Mouse (Mus musculus) layer of hippocampus, adult 11-12 months (tissue): Measurements from ENCODE around the gene Zdhhc19.

Experiments
- DNase-seq: peaks from one replicate; pipeline ENCODE4 v3.0.0; 2022; ENCODE audit warnings: low spot score

Zdhhc19 gene

GRCm38 (mm10) chr16:32551346-32551747, 55.3 kb downstream of the Zdhhc19 start:
- DNase-seq, result no peak

DNA sequence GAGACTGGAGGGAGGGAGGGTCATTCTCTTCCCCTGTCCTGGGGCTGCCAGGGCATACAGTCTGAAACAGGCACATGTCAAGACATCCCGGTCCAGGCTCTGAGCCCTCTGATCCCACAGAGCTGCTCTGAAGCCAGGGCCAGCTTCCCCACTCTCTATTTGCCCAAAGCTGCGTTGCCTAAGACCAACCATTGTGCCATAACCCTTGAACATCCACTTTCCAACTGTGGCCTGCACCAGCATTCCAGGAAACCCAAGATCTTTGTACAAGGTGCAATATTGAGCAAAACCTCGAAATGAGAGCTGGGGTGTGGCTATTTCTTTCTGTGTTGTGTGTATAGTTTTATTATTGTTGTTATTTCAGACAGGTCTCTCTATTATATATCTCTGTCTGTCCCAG, 59.5 kb downstream of the Zdhhc19 start:
- DNase-seq, result no peak

GRCm38 (mm10) chr16:32559493-32559892, 63.4 kb downstream of the Zdhhc19 start:
- DNase-seq, result no peak

GRCm38 (mm10) chr16:32563056-32563793, 67.2 kb downstream of the Zdhhc19 start:
- no peak for DNase-seq

DNA sequence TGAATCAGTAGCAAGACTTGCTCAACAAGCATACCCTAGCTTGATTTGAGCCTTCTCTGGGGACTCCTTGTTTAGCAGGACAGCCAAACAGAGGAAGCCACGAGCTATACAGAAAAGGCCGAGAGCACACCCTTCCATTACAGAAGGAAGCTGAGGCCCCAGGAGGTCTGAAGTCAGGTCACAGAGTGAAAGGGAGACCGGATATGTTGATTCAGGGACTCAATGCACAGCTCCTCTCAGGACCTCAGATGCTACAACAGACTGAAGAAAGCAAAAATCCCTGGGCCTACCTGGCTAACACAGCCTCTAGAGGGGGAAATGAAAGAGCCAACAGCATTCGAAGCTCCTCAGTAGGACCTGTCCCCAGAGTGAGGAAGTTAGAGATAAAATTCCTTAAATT, 71.2 kb downstream of the Zdhhc19 start:
- no peak for DNase-seq

DNA sequence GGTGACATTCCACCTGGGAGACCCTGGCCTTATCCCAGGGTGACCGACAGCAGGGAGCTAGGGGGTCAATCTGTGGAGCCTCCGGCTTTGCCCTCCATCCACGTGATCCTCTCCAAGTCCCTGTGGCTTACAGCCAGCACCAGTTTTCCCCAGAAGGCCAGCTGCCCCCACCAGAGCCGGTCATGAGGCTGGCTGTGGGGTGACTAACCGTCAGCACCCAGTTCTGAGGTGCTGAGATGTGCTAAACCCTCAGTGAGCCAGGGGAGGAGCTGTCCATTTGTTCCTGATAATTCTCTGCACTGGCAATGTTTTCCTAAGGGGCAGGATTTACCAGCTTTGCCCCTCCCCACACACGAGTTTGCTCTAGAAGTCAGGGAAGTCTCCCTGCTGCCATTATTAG, 72.3 kb downstream of the Zdhhc19 start:
- DNase-seq, result no peak

DNA sequence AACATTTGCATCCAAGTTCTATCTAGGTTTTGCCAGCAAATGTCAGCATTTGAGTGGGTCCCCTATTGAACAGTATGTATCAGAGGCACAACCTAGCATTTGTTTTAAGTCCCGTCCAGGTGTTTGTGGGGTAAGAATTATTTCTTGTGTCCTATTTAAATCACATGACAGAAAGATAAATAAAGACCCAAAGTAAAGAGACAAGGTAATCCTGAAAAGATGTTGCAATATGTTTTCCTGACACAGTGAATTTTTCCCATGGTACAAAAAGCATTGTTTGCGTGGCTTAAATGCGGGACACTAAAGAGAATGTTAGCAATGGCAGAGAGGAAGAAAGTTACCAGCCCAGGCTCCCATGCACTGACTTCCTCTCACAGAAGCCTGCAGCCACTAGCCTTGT, 74.0 kb downstream of the Zdhhc19 start:
- no peak for DNase-seq

- no peak for DNase-seq
Measured at GRCm38 (mm10) chr16:32572528-32572927, 76.5 kb downstream of the Zdhhc19 start.

GRCm38 (mm10) chr16:32586482-32586881, 90.4 kb downstream of the Zdhhc19 start:
- DNase-seq, result no peak

DNA sequence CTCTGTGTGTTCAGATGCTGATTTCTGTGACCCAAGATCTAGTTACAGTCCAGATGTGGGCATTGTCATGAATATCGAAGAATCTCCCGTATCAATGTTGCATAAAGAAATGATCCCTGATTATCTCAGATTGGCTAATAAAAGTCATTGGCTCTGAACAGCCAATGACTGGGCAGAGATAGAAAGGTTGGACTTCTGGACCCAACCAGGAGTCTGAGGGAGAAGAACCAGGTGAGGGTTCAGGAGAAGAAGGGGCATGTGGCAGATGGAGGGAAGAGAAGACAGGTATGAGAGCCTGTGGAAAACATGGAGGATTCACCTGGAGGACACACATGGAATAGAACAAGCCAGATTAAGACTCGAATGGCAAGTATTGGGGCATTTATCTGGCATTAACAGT, 92.5 kb downstream of the Zdhhc19 start:
- no peak for DNase-seq

DNA sequence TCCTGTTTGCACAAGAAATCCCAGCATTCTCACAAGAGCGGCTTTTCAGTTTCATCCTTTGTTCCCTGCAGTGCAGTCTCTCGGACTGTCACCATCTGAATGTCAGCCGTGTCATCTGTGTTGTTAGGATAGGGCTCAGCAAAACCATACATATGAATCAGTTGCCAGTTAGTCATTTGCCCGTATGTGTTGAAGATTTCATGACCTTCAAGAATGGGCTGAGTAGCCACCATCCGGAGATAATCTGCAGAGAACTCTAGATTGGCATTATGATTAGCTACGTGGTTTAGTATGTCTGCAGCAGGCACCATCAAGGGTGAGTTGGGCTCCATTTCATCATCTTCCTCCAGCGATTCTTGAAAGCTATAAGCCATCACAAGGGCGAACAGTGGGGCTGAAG, 95.5 kb downstream of the Zdhhc19 start:
- DNase-seq, result no peak

DNA sequence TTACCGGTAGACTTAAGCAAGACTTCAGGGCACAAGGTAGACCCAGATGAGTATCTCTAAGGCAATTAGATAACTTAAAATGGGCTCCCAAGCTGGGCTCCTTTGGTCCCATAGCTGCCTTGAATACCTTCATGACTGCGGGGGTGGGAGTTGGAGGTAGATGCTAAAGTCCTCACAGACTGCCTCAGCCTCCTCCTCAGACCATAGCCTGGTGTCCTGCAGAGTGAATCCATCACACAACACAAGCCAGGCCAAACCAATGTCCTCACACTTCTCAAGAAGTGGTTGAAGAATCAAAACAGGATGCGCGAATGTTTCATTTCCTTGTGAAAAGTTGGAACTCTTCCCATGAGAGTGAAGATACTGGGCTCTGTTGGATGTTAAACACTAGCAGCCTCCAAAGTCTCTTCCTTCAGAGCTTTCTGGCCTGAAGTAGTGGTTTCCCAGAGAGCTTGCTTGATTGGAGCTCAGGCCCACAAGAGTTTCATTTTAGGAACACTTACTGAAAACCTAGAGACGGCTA, 97.3 kb downstream of the Zdhhc19 start:
- no peak for DNase-seq

GRCm38 (mm10) chr16:32593916-32594315, 97.9 kb downstream of the Zdhhc19 start:
- DNase-seq, result no peak

GRCm38 (mm10) chr16:32594701-32595100, 98.6 kb downstream of the Zdhhc19 start:
- DNase-seq, result no peak

GRCm38 (mm10) chr16:32595142-32595855, 99.2 kb downstream of the Zdhhc19 start:
- DNase-seq, result no peak

DNA sequence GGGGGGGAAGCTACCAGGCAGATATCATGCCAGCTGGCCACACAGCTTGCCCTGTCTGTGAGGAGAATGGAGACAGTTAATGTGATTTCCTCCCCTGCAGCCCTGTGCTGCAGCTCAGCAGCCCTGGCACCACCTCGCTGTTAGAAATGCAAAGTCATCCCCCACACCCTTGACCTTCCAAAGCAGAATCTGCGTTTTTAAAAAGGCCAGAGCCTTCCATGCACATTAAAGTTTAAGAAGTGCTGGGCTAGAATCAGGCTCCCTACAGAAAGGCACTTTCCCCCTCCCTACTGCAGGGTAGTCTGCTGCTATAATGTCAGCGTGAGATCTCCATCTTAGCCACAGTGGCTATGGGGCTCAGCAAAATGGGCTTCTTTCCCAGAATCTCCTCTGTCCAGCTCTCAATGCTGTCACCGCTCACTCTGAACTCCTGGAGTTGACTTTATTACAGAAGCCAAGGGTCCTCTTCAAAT, 101.9 kb downstream of the Zdhhc19 start:
- no peak for DNase-seq

DNA sequence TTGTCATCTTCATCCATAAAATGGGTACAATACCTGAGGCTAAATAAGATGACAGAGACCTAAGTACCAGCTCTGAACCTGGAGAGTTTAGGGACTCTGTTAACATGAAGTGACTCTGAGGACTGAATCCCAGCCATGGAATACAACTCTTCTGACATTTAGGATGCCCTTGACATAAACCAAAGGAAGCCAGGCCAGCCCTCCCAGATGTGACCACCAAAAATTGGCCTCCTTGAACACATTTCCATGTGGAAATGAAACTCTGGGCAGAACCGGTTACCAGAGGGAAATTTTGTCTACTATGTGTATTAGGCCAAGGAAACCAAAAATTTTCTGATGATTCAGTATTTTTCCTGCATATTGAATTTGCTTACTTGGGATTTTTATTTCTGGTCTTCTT, 103.1 kb downstream of the Zdhhc19 start:
- DNase-seq, result no peak

DNA sequence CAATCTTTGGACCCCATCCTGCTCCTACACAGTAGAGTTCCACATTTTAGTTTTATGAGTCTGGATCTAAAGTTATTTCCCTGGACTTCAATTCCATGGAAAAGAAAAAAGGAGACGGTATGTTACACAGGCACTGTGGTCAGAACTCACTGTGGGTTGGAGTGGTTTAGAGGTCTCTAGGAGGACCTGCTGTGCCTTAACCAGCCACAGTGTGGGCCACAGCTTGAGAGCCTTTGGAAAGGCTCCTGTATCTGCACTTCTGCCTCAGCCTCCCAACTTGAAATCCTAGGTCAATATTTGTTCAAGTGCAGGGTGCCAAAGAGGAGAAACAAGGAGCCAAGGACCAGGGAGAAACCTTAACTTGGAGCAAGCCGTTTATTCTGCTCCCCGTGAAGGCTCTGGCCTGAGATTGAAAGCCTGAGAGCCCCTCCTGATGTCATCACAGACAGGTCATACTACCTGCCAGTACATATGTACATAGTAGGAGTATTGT, 106.2 kb downstream of the Zdhhc19 start:
- DNase-seq, result no peak

DNA sequence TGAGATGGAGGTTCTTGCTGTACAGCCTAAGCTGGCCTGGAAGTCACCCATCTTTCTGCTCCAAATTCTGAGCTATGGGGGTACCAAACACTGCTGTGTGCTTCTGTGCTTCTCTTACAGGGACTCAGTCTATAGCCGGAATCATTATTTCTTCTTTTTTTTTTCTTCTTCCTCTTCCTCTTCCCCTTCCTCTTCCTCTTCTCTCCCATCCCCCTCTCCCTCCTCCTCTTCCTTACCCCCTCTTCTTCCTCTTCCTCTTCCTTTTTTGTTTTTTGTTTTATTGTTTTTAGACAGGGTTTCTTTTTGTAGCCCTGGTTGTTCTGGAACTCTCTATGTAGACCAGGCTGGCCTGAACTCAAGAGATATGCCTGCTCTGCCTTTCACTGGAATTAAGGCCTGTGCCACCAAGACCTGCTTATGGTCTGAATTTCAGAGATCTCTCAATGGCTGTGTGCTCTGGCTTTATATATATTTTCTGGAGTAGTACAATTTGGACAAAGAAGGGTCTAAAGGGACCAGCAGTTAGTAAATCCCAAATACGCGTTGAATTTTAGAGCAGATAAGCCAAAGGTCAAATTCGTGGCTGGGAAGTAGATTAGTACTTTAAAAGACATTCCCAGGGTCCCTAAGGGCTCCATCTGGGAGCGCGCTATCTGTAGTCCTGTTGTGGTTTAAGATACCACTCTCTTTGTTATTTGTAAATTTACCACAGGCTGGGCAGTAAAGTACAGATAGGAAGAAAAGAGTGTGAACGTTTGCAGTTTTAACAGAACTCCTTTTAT, 111.7 kb downstream of the Zdhhc19 start:
- DNase-seq, result no peak

GRCm38 (mm10) chr16:32608344-32608711, 112.3 kb downstream of the Zdhhc19 start:
- DNase-seq, result no peak

DNA sequence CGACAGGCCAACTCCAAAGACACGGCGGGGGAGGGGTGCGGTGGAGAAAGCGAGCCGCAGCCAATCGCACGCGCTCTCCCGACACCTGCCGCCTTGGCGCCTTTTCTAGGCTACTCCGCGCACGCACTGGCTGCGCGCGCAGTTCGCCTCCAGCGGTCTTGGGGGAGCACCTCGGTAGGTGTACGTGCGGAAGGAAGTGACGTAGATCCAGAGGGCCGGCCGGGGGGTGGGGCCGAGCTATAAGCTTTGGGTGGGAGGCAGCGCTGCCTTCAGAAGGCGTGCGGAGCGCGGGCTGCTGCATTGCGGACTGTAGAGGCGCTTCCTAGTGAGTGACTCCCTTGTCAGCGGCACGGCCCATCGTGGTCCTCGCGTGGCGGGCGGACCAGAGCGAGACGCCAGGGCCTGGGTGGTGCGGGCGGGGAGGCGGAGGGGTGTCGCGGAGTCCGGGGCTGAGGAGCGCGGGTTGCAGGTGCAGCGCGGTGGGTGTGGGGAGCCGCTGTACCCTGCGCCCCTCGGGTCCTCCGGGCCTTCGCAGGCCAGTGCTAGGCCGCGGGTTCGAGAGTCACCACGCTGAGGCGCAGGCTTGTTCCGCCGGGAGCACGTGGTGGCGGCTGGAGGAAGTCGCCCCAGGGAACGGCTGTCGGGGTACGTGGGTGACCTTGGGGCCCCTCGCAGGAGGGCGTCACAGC, 112.8 kb downstream of the Zdhhc19 start, which contains the start of gene Tfrc:
TSS of gene Tfrc (plus strand) at position 209 of the 689 bp plus-strand sequence.
- DNase-seq, result peak; percentile 93

- no peak for DNase-seq
Measured at GRCm38 (mm10) chr16:32609401-32609779, 113.3 kb downstream of the Zdhhc19 start.
